Mouse (Mus musculus) cortical plate, adult 2 months (tissue): ENCODE results near the gene Agap2.

Source experiments
- CTCF ChIP-seq: fragments of 200-500 bp; IDR thresholded peaks from 2 replicates; pipeline ENCODE4 v1.5.1; 2011; ENCODE audit warnings: mild to moderate bottlenecking, control low read depth, low read length; ENCODE audit not compliant: insufficient read depth; ENCODE audit errors: extremely low read depth
- POLR2A ChIP-seq: fragments of 200-500 bp; IDR thresholded peaks from 2 replicates; pipeline ENCODE4 v1.6.1; 2011; ENCODE audit warnings: mild to moderate bottlenecking, low read length, control low read depth; ENCODE audit not compliant: insufficient read depth; ENCODE audit errors: extremely low read depth

DNA sequence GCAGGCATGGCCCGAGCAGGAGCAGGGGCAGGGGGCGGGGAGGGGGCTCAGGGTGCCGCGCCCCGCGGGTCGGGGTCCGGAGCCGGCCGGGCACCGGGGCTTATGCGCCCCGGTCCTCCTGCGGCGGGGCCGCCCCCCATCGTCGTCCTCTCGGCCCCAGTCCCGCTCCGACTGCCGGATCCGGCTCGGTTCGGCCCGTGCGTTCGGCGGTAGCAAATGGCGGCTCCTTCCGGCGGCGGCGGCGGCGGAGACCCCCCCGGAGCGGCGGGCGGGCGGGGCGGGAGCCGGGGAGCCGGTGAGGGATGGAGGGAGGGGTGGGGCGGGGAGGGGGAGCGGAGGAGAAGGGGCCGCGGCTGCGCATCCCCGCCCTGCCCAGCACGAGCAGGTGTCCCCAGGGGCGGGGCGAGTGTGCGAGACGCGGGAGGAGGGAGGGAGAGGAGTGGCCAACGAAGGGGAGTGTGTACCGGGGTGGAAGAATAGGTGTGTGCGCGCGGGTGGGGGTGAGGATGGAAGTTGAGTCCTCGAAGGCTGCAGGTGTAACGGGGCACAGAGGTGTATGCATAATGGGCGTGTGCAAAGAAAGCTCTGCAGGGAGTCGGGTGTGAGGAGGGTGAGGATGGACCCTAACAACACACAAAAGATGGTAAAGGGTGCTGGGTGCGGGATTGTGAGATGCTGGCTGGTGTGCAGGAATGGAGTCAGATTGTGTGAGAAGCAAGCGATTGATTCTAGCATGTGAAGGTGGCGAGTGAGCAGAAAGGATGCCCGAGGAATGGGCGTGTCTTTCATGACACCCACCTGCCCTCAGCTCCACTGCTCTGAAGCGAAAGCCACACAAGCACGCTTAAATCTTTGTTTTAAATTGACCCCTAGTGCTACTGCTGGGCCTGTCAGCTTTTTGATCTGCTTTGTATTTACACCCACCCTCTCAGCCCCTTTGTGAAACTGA is 14.8 kb upstream of the Agap2 start, which contains the start of gene March9:
- TF ChIP-seq POLR2A (no peak), CTCF (no peak)
